Mouse (Mus musculus) limb, embryonic 13.5 days (tissue): ENCODE data around the gene Rasal2. TPM values are rescaled to one million over a fixed set of nuclear protein-coding genes. Genes with fewer than 3 reads are reported as not detected.
"Not testable (repeated sequence)": the region's sequence is repeated elsewhere in the genome, so short reads cannot be mapped to it uniquely, and the experiment has no call there.

ENCODE experiments used
- ATAC-seq: fragments of 200-750 bp; cut with Nextera tagmentation; 2 replicates; pipeline ENCODE4 v1.8.0; 2017; ENCODE audit warnings: low read depth, moderate number of reproducible peaks, moderate TSS enrichment; ENCODE audit not compliant: low FRiP score
- H3K27ac ChIP-seq: fragments of 300-500 bp; sonication (generic); 2 replicates; pipeline ENCODE4 v1.5.1; 2015; ENCODE audit warnings: inconsistent platforms, mild to moderate bottlenecking, moderate library complexity
- H3K27me3 ChIP-seq: fragments of 300-500 bp; sonication (generic); 2 replicates; pipeline ENCODE4 v1.6.1; 2015; ENCODE audit warnings: mild to moderate bottlenecking, inconsistent platforms
- H3K36me3 ChIP-seq: fragments of 300-500 bp; sonication (generic); 2 replicates; pipeline ENCODE4 v1.6.1; 2015; ENCODE audit warnings: inconsistent platforms, mild to moderate bottlenecking, moderate library complexity
- H3K4me1 ChIP-seq: fragments of 300-500 bp; sonication (generic); 2 replicates; pipeline ENCODE4 v1.6.1; 2015; ENCODE audit warnings: inconsistent platforms
- H3K4me2 ChIP-seq: fragments of 300-500 bp; sonication (generic); replicated peaks from 2 replicates; pipeline ENCODE4 v1.6.1; 2015; ENCODE audit warnings: inconsistent platforms, mild to moderate bottlenecking, moderate library complexity
- H3K4me3 ChIP-seq: fragments of 300-500 bp; sonication (generic); 2 replicates; pipeline ENCODE4 v1.5.1; 2015; ENCODE audit warnings: moderate library complexity, mild to moderate bottlenecking, inconsistent platforms
- H3K9ac ChIP-seq: fragments of 300-500 bp; sonication (generic); 2 replicates; pipeline ENCODE4 v1.6.1; 2015; ENCODE audit warnings: mild to moderate bottlenecking, inconsistent platforms
- H3K9me3 ChIP-seq: fragments of 300-500 bp; sonication (generic); 2 replicates; pipeline ENCODE4 v1.6.1; 2016; ENCODE audit warnings: inconsistent platforms
- WGBS: fragments of 180-500 bp; shearing (Covaris S2); methylation state at CpG from one replicate; pipeline ENCODE4 v1.1.7; 2015; 5-methylcytosine and 5-hydroxymethylcytosine counted together
- polyA plus RNA-seq: library from polyadenylated mRNA; unstranded; fragments of >200 nt; fragmentation: Nextera tagmentation; extraction: Ambion mirVana; gene quantifications from 2 replicates; pipeline ENCODE4 v1.2.1, GENCODE M21; 2015

Gene Rasal2
- polyA plus RNA-seq, 1 experiment from 2014 or later = 6.8 TPM

DNA sequence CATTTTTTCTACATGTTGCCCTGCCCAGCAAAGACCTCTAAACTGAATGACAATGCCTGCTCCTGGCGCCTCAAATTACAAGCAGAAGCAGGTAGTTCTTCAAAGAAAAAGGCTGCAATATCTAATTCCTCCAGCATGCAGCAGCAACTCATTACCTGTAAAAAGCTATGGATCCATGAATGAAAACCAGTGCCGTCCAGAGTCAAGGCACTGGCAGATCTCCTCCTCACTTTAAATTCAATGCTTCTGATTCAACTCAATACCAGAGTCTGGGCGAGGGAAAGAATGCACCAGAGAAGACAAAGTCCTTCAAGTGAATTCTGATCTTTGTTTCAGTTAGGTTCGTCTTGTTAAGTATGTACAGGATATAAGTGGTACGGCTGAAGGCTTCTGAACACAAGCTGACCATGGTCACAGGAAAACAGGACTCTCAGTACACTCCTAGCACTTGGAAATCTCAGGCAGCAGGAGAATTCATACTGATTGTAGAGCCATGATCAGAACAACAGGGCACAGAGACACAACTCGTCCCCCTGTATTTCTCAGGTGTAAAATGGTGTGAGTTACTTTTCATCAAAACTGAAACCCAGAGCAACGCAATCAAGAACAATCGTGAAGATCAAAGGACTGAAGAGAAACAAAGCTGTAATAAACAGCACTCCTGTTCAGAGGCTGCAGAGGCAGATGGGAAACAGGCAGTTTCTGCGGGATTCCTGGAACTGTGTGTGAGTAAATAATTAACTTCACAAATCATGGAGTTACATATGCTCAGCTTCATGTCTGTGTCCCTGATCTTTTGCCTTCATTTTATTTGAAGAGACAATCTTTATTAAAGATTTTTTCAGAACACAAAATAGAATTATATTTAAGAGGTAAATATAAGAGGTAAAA, 158.6 kb downstream of the Rasal2 start:
- Histone ChIP-seq H3K27ac (no peak overlapping the region), H3K4me3 (no peak overlapping the region), H3K4me1 (no peaks in the 10 kb centered on the region), H3K27me3 (no peaks in the 10 kb centered on the region), H3K4me2 (no peak overlapping the region), H3K9me3 (no peaks in the 10 kb centered on the region), H3K36me3 (no peaks in the 10 kb centered on the region), H3K9ac (no peak overlapping the region)
- 40% methylated on average over 9 of the region's 9 CpGs for WGBS
- ATAC-seq = no peak

DNA sequence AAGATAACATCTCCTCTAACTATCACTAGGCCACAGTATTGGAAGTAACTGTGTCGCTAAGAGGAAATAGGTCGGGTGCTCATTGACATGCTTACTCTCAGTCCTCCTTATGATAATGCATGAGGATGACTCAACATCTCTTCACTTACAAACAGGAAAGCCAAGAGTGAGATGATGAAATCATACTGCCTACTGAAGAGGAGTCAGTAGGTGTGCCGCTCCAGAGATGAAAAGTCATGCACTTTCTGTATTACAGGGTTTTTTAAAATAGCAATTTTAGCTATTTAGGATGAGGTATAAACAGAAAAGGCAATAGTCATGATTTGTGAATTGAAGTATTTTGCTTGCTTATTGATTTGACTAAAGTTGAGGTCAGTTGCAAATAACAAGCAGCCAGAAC, 164.3 kb downstream of the Rasal2 start:
- ATAC-seq = no peak
- WGBS = 87% methylated on average over 3 of the region's 3 CpGs
- H3K27ac ChIP-seq = no peak overlapping the region

DNA sequence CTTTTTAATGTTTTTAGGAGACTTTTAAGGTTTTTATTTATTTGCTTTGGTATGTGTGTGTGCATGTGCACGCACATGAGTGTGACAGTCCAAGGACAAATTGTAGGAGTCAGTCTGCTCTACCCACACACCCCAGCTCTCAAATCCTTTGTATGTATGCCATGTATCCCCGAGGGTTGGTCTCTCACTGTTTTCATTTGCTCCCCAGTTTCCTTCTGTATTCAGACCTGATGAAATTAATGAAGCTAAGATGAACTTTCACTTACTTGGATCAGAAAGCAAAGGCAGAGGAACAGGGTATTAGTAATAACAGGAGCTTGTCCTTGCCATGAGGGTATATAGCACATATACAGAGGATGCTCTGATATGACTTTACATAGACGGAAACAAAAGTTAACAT, 165.1 kb downstream of the Rasal2 start:
- no peaks in the 10 kb centered on the region for H3K27me3 ChIP-seq
- ATAC-seq = no peak
- 80% methylated on average over 3 of the region's 3 CpGs for WGBS
- 0 out of 2 replicates have a peak, but pooled peaks cover 4% of the 10 kb centered on the region for H3K4me1 ChIP-seq
- no peak overlapping the region for H3K27ac ChIP-seq
- H3K36me3 ChIP-seq = no peaks in the 10 kb centered on the region
- H3K4me3 ChIP-seq = no peak overlapping the region
- H3K9me3 ChIP-seq = no peaks in the 10 kb centered on the region
- H3K9ac ChIP-seq = no peak overlapping the region
- H3K4me2 ChIP-seq = no peak overlapping the region

More for the DNA sequence above, 164.3 kb downstream of the Rasal2 start:
- H3K9ac ChIP-seq = no peak overlapping the region
- no peaks in the 10 kb centered on the region for H3K27me3 ChIP-seq
- no peak overlapping the region for H3K4me3 ChIP-seq
- no peaks in the 10 kb centered on the region for H3K36me3 ChIP-seq
- H3K4me1 ChIP-seq = 0 out of 2 replicates have a peak, but pooled peaks cover 4% of the 10 kb centered on the region
- no peak overlapping the region for H3K4me2 ChIP-seq
- H3K9me3 ChIP-seq = no peaks in the 10 kb centered on the region

DNA sequence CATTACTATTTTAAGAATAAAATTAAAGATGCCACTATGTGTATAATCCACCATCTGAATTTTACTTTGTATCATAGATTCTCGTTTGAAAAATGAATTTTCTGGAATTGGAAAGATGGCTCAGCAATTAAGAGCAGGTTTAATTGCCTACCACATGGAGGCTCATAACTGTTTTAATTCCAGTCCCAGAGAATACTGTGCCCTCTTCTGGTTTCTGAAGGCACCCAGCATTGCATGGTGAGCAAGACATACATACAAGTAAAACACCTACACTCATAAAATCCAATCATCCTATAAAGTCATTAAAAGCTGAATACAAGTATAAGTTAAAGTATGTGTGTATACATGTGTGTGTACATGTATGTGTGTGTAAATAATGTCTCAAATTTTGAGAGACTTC, 165.6 kb downstream of the Rasal2 start:
- Histone ChIP-seq H3K27me3 (no peaks in the 10 kb centered on the region), H3K4me3 (no peak overlapping the region), H3K9ac (no peak overlapping the region), H3K9me3 (no peaks in the 10 kb centered on the region), H3K4me2 (no peak overlapping the region), H3K4me1 (0 out of 2 replicates have a peak, but pooled peaks cover 4% of the 10 kb centered on the region), H3K27ac (no peak overlapping the region), H3K36me3 (no peaks in the 10 kb centered on the region)
- ATAC-seq = no peak
- 80% methylated on average over 1 of the region's 1 CpGs for WGBS

DNA sequence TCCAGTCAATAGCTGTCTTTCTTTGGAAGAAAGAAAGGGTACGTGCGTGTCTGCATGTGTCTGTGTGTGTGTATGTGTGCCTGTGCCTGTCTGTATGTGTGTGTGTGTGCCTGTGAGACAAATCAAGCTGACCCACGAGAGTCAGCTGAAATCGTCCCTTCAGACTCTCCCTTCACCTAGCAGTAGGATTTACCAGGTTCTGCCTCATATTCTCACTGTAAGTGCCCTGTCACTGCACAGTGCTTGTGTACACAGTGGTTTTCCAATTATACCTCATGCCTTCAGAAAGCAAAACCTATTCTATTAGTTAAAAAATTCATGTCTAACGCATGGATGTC, 168.0 kb downstream of the Rasal2 start:
- 61% methylated on average over 5 of the region's 5 CpGs for WGBS
- H3K27me3 ChIP-seq = no peaks in the 10 kb centered on the region
- no peak for ATAC-seq
- no peak overlapping the region for H3K4me3 ChIP-seq
- no peak overlapping the region; the same call in 1 of the 2 replicates for H3K4me2 ChIP-seq
- 0 out of 2 replicates have a peak, but pooled peaks cover 4% of the 10 kb centered on the region for H3K4me1 ChIP-seq
- H3K9me3 ChIP-seq = no peaks in the 10 kb centered on the region
- H3K36me3 ChIP-seq = no peaks in the 10 kb centered on the region
- H3K9ac ChIP-seq = no peak overlapping the region; the same call in 1 of the 2 replicates
- H3K27ac ChIP-seq = no peak overlapping the region

DNA sequence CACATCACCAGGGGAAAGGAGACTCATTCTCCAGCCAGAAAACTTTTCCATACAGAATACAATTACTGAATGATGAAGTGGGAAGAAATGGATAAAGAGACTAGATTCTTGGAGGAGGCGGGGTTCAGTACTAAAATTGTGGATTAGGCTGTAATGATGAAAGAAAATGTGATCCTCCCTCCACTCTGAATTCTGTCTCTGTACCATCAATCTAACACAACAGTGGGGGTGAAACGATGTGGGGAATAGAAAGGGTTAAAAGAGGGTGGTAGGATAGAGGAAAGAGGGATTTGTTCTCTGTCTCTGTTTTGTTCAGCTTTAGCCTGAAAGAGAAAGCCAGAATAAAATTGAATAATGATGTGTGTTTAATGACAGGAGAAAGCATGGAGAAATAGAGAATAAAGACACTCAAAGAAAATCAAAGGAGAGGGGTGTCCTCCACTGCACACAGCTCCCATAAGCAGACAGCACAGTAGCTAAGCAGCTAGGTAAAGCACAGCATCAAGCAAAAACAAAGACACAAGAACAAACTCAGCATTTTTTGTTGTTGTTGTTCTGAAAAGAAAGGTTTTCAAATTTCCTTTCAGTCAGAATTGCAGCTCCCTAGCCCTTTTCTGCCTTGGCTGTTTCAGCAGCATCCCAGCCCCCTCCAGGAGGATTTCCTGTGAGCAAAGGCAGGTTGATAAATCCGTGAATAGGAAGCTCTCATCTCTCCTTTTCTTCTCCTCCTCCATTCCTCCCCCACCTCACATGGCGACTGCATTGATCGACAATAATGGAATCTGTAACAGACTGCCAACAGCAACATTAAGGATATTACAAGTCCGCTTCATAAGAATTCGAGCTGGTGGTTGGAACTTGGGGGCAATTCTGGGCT, 168.6 kb downstream of the Rasal2 start:
- no peaks in the 10 kb centered on the region for H3K27me3 ChIP-seq
- no peaks in the 10 kb centered on the region for H3K9me3 ChIP-seq
- peak overlapping the region; percentile 14; the same call in 1 of the 2 replicates for H3K4me2 ChIP-seq
- 58% methylated on average over 7 of the region's 7 CpGs for WGBS
- H3K9ac ChIP-seq = no peak overlapping the region; the same call in 1 of the 2 replicates
- peak overlapping the region; percentile 28; the same call in 1 of the 2 replicates for H3K27ac ChIP-seq
- H3K36me3 ChIP-seq = no peaks in the 10 kb centered on the region
- ATAC-seq = no peak
- H3K4me1 ChIP-seq = 0 out of 2 replicates have a peak, but pooled peaks cover 4% of the 10 kb centered on the region
- H3K4me3 ChIP-seq = no peak overlapping the region

DNA sequence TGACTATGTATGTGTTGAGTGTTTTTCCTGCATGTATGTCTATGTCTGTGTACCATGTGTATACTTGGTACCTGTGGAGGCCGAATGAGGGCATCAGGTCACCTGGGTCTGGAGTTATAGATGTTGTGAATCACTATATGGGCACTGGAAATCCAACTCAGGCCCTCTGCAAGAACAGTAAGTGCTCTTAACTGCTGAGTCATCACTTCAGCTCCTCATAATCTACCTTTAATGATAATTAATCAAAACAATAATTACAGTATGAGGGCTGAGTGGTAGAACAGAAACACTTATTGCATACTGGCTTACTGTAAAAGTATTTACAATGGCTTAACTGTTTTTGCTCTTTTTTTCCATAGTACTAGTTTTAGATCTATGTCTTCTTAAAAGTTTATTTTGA, 172.7 kb downstream of the Rasal2 start:
- no peak overlapping the region for H3K27ac ChIP-seq
- H3K9ac ChIP-seq = no peak overlapping the region
- 0 out of 2 replicates have a peak, but pooled peaks cover 4% of the 10 kb centered on the region for H3K4me1 ChIP-seq
- no peak overlapping the region for H3K4me3 ChIP-seq
- no peaks in the 10 kb centered on the region for H3K27me3 ChIP-seq
- 91% methylated on average over 1 of the region's 1 CpGs for WGBS
- H3K4me2 ChIP-seq = no peak overlapping the region
- no peaks in the 10 kb centered on the region for H3K36me3 ChIP-seq
- no peaks in the 10 kb centered on the region for H3K9me3 ChIP-seq
- ATAC-seq = no peak

DNA sequence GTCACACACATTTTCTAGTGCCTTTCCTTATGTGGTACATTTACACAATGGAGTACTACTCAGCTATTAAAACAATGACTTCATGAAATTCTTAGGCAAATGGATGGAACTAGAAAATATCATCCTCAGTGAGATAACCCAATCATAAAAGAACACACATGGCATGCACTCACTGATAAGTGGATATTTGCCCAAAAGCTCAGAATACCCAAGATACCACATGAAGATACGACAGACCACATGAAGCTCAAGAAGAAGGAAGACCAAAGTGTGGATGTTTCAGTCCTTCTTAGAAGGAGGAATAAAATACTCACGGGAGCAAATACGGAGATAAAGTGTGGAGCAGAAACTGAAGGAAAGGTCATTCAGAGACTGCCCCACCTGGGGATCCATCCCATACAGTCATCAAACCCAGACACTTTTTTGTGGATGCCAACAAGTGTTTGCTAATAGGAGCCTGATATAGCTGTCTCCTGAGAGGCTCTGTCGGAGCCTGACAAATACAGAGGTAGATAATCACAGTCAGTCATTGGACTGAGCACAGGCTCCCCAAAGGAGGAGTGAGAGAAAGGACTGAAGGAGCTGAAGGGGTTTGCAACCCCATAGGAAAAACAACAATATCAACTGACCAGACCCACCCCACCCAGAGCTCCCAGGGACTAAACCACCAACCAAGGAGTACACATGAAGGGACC, 175.6 kb downstream of the Rasal2 start:
- not testable (repeated sequence) for H3K27ac ChIP-seq, H3K9me3 ChIP-seq, H3K27me3 ChIP-seq, H3K9ac ChIP-seq, H3K4me3 ChIP-seq, H3K4me2 ChIP-seq, H3K36me3 ChIP-seq, ATAC-seq, H3K4me1 ChIP-seq
- WGBS = 92% methylated on average over 4 of the region's 4 CpGs

DNA sequence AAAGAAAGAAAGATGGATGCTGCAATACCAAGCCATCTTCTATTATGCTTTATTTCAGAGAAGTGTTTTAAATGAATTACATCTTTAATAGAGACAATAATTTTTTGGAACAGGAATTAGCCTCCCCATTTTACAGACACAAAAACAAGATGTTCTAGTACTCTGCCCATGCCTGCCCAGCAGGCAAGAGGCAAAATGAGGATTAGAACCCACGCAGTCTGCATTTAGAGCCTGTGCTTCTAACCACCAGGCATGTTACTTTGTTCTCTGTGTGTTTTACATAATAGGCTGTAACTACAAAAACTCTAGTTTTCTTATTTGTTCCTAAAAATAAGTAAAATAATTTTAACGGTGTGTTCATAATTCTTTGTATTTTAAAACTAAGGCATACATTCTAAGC, 178.9 kb downstream of the Rasal2 start:
- no peaks in the 10 kb centered on the region for H3K27me3 ChIP-seq
- ATAC-seq = no peak
- no peak overlapping the region for H3K27ac ChIP-seq
- no peaks in the 10 kb centered on the region for H3K36me3 ChIP-seq
- no peak overlapping the region for H3K9ac ChIP-seq
- 84% methylated on average over 2 of the region's 2 CpGs for WGBS
- H3K4me3 ChIP-seq = no peak overlapping the region
- 0 out of 2 replicates have a peak, but pooled peaks cover 3% of the 10 kb centered on the region for H3K4me1 ChIP-seq
- H3K9me3 ChIP-seq = no peaks in the 10 kb centered on the region
- no peak overlapping the region for H3K4me2 ChIP-seq

DNA sequence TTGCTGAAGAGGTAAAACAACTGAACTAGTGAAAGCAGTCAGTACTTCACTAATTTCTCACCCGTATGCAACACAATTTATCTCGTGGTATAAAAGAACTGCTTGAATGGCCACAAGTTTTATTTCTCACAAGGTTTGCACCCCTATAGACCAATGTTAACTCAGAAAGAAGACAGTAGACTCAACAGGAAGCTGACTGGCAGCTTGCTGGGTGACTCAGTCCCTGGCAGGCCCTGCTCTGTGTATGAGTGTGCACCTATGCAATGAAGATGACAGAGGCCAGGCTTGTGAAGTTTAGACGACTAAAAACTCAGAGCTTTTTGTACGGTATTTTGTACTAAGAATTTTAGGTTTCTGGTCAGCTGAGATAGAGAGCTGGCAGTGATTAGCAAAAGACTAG, 180.0 kb downstream of the Rasal2 start:
- no peak overlapping the region for H3K27ac ChIP-seq
- 0 out of 2 replicates have a peak, but pooled peaks cover 3% of the 10 kb centered on the region for H3K4me1 ChIP-seq
- H3K9me3 ChIP-seq = no peaks in the 10 kb centered on the region
- ATAC-seq = no peak
- no peaks in the 10 kb centered on the region for H3K27me3 ChIP-seq
- no peak overlapping the region for H3K4me2 ChIP-seq
- H3K4me3 ChIP-seq = no peak overlapping the region
- H3K9ac ChIP-seq = no peak overlapping the region
- 64% methylated on average over 4 of the region's 4 CpGs for WGBS
- H3K36me3 ChIP-seq = no peaks in the 10 kb centered on the region

DNA sequence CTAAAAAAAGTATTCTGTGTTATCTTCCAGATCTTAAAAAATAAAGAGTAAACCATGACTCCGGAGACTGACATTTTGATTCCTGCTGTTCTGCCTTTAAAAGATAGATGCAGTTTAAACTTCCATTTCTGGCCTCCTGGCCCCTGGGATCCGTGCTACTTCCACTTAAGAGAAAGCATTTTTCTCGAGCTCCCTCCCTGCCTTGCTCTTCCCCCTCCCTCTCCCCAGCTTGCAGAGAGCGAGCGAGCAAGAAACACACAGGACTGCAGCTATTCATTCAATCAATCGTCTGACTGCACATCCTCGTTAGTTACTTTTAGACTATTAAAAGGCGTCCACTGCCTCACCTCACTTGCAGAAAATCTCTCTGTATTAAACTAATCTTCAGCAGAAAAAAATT, 181.4 kb downstream of the Rasal2 start:
- Histone ChIP-seq H3K4me1 (0 out of 2 replicates have a peak, but pooled peaks cover 3% of the 10 kb centered on the region), H3K4me2 (no peak overlapping the region), H3K36me3 (no peaks in the 10 kb centered on the region), H3K9me3 (no peaks in the 10 kb centered on the region), H3K27ac (no peak overlapping the region), H3K27me3 (no peaks in the 10 kb centered on the region), H3K9ac (no peak overlapping the region), H3K4me3 (no peak overlapping the region)
- 25% methylated on average over 8 of the region's 8 CpGs for WGBS
- no peak for ATAC-seq
